Mouse (Mus musculus): Measurements from ENCODE around the gene Pdzd2.

DNA sequence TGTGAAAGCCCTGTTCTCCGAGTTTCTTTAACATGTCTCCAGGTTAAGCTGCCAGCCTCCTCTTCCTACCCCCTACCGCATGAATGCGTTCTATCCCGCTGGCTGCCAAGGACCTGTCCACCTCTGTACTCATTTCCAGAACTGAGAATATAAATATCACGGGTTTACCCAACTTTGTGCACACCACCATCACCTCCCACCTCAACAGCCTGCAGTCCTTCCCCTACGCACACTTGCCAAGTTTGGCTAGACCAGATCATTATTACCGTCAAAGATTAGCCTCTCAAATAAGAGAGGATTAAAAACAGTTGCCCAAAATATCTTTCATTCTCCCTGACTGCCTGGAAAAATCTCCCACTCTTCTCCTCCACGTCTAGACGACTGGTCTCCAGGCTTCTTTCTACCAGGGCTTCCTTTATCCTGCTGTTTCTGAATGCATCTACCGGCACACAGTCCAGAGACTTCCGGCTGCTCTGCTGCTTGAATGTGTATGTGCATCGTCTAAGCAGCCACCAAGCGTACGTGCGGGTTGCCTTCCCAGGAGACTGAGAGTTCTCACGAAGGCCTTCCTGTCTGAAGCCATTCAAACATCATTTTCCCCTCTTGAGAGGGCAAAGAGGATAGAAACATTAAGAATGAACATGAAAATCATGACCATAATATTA lies 324.1 kb downstream of the Pdzd2 start:
- TF ChIP-seq POLR2A (IDR thresholded peaks at IDR 0.05; ENCODE audit: control insufficient read depth, extremely low read depth, insufficient read depth, low read length, poor library complexity) (no peak), CTCF (IDR thresholded peaks at IDR 0.05; ENCODE audit: borderline replicate concordance, control insufficient read depth, extremely low read depth, insufficient read depth, low read length, poor library complexity) (no peak)
